Mouse (Mus musculus) G1E (cell line): ENCODE results near the gene Scmh1. TPM values are rescaled to one million over a fixed set of nuclear protein-coding genes. Genes with fewer than 3 reads are reported as not detected.

ENCODE experiments used
- ATAC-seq: 2 replicates; pipeline ENCODE4 v1.8.0; 2016; ENCODE audit warnings: mild to moderate bottlenecking; ENCODE audit not compliant: insufficient number of reproducible peaks, poor library complexity, low FRiP score, severe bottlenecking; ENCODE audit errors: extremely low read depth
- DNase-seq: peaks from one replicate; pipeline ENCODE4 v3.0.0; 2012; ENCODE audit warnings: low spot score
- H3K27me3 ChIP-seq: 2 replicates; pipeline ENCODE4 v1.6.1; 2012; ENCODE audit warnings: mild to moderate bottlenecking, low read length, inconsistent platforms; ENCODE audit not compliant: insufficient read depth
- H3K36me3 ChIP-seq: replicated peaks from 2 replicates; pipeline ENCODE3; 2012; ENCODE audit warnings: mild to moderate bottlenecking, inconsistent platforms
- H3K4me1 ChIP-seq: 2 replicates; pipeline ENCODE4 v1.6.1; 2012; ENCODE audit warnings: low read depth, low read length, inconsistent platforms, mixed read lengths; ENCODE audit not compliant: insufficient read depth
- H3K4me3 ChIP-seq: 2 replicates; pipeline ENCODE4 v1.5.1; 2012; ENCODE audit warnings: low read depth, mild to moderate bottlenecking, inconsistent platforms, low read length, moderate library complexity, mixed read lengths
- H3K9me3 ChIP-seq: replicated peaks from 2 replicates; pipeline ENCODE4 v1.6.1; 2012; ENCODE audit warnings: inconsistent platforms
- CTCF ChIP-seq: IDR thresholded peaks from 2 replicates; pipeline ENCODE4 v1.5.1; 2012; ENCODE audit warnings: low read depth, low read length, inconsistent platforms, mixed read lengths
- GATA1 ChIP-seq: IDR thresholded peaks from 2 replicates; pipeline ENCODE4 v1.6.1; 2012; ENCODE audit warnings: borderline replicate concordance, low read length, inconsistent platforms, mixed read lengths
- GATA2 ChIP-seq: IDR thresholded peaks from 2 replicates; pipeline ENCODE4 v1.6.1; 2012; ENCODE audit warnings: low read depth, low read length, inconsistent platforms, borderline replicate concordance
- POLR2AphosphoS5 ChIP-seq: IDR thresholded peaks from 2 replicates; pipeline ENCODE4 v1.6.1; 2012; ENCODE audit warnings: low read depth, low read length, inconsistent platforms; ENCODE audit not compliant: insufficient replicate concordance
- TAL1 ChIP-seq: conservative IDR thresholded peaks from 2 replicates; pipeline ENCODE4 v1.6.1; 2012; ENCODE audit warnings: low read depth, low read length, inconsistent platforms, mixed read lengths
- polyA plus RNA-seq: library from polyadenylated mRNA; stranded (reverse); fragments of >175 nt; gene quantifications from 2 replicates; pipeline ENCODE4 v1.2.3, GENCODE M21; 2012
- total RNA-seq, 2 experiments: library from RNA; stranded (forward) in 1 of 2; stranded (reverse) in 1 of 2; fragments of 200-1000 nt in 1 of 2; fragments of >200 nt in 1 of 2; fragmentation: Nextera tagmentation in 1 of 2; gene quantifications; 2 replicates each; pipeline ENCODE4 v1.2.3; 2014 to 2017

Gene Scmh1
- not detected in 2 replicates for total RNA-seq (2014; fragmentation: Nextera tagmentation)
- total RNA-seq (2017): 0.06 and 0.44 TPM in 2 replicates
- not detected in 2 replicates for polyA plus RNA-seq

DNA sequence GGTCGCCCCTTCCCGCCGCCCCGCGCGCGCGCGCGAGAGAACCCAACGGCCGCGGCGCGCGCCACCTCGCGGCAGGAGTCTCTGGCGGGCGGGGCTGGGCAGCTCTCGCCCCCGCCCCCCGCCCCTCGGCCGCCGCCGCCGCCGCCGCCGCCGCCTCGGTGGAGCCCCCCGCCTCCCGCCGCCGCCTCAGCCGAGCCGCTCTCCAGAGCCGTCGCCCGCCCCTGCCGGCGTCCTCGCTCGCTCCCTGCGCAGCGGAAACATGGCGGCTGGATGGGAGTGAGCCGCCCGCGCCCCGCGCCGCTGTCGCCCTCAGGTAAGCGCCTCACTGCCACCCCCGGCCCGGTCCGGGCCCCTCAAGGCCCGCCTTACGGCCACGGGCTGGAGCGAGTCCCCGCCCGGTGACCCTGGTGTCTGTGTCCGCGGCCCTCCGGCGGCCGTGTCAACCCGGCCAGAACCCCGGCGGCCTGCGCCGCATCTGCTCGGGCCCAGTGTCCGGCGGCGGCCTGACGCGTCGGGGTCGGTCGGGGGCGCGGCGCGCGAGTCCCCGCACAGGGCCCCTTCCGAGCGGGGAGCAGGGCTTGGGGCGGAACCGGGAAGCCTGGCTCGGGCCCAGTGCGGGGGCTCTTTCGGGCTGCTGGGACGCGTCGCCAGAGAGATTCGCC lies at the start of gene Scmh1:
Gene Scmh1 (plus strand): TSS at position 138 of the 662 bp plus-strand sequence.
- H3K4me1 ChIP-seq: no peaks in the 10 kb centered on the region
- no peaks in the 10 kb centered on the region for H3K27me3 ChIP-seq
- ATAC-seq (no peak), DNase-seq (no peak)
- no peak within 1 kb of the TSS for H3K4me3 ChIP-seq
- H3K36me3 ChIP-seq: no peaks in the 10 kb centered on the region
- TF ChIP-seq GATA2 (no peak), POLR2AphosphoS5 (no peak), TAL1 (no peak), CTCF (no peak), GATA1 (no peak)
- peaks cover 13% of the 10 kb centered on the region for H3K9me3 ChIP-seq

DNA sequence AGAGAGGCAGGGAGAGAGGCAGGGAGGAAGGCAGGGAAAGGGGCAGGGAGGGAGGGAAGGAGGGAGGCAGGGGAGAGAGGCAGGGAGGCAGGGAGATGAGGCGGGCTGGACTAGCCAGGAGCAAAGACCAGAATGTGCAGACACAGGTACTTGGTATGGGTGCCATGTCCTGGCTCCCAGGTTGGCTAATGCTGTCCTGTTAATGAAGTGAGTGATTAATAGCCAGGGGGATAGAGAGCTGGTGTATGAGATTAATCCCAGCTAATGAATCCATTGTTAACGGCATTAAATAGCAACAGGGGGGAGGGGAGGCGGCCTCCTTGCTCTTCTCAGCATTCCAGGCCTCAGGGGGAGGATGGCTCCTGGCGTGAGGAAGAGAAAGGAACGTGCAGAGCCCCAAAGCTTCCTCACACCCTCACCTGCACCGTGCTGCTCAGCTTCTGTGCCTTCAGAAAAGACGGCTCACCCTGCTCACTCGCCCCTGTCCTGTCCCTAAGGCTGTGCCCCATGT lies 45.0 kb upstream of the Scmh1 start:
- Histone ChIP-seq H3K9me3 (peaks cover 17% of the 10 kb centered on the region), H3K27me3 (no peaks in the 10 kb centered on the region), H3K36me3 (no peaks in the 10 kb centered on the region), H3K4me1 (no peaks in the 10 kb centered on the region), H3K4me3 (no peak overlapping the region)
- DNase-seq: no peak
- TF ChIP-seq GATA2: no peak
- no peak for TF ChIP-seq POLR2AphosphoS5
- no peak for TF ChIP-seq GATA1
- no peak for TF ChIP-seq TAL1
- no peak for TF ChIP-seq CTCF
- no peak for ATAC-seq

DNA sequence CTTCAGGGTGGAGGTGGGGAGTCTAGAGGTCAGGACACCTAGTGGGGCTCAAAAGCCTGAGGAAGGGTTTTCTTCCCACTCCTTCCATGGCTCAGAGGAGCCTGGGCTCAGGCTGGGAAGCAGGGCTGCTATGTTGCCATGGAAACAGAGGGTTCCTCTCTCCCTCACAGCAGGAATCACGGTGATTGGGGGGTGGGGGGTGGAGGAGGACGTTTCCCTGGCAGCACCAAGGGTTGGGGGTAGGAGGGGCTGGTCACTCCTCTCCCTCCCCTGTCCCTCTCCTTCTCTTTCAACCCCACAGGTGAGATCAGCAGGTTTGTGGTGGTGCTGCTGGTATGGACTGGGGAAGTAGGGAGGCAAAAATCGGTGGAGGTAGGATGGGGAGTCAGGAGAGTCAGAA lies 40.4 kb upstream of the Scmh1 start:
- TF ChIP-seq CTCF: no peak
- no peaks in the 10 kb centered on the region for H3K27me3 ChIP-seq
- ATAC-seq (no peak), DNase-seq (no peak)
- H3K36me3 ChIP-seq: no peaks in the 10 kb centered on the region
- no peaks in the 10 kb centered on the region for H3K4me1 ChIP-seq
- H3K9me3 ChIP-seq: peaks cover 4% of the 10 kb centered on the region
- H3K4me3 ChIP-seq: no peak overlapping the region

DNA sequence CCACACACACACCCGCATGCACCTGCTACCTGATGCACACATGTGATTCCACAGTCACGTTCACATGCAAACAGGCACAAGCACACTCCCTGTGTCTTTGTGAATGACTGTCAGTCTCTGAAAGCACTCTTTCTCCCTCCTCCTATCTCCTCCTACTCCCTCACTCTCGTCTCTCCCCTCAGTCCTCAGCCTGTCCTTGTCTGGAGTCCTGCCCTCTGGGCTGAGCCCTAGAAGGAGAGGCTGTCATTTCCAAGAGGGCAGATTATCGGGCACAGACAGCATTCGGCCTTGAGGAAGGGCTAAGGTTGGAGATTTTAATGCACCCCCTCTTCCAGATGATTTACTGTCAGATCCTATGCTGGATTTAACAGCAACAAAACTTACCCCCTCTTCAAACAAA lies 39.6 kb upstream of the Scmh1 start:
- H3K27me3 ChIP-seq: no peaks in the 10 kb centered on the region
- DNase-seq (no peak), ATAC-seq (no peak)
- no peak overlapping the region for H3K4me3 ChIP-seq
- no peak for TF ChIP-seq TAL1
- H3K9me3 ChIP-seq: peaks cover under 1% of the 10 kb centered on the region; the same call in 1 of the 2 replicates
- H3K36me3 ChIP-seq: no peaks in the 10 kb centered on the region
- H3K4me1 ChIP-seq: no peaks in the 10 kb centered on the region

DNA sequence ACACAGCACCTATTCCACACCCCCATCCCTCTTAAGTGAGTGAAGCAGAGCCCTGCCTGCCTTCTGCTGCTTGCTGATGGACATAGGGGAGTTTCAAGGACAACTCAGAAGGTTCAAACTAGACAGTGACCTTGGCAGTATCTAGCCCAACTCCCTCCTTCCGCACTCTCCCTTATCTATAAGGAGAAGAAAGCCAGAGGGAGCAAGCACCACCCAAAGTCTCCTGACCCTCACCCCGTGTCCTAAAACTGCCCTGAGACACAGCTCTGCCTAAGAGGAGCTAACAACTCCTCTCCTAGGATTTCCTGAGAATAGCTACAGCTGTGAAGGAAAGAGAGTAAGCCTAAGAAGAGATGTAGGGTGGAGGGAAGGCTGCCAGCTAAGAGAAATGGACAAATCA lies 37.0 kb upstream of the Scmh1 start:
- Histone ChIP-seq H3K27me3 (no peaks in the 10 kb centered on the region; the same call in 1 of the 2 replicates), H3K4me1 (no peaks in the 10 kb centered on the region), H3K9me3 (no peaks in the 10 kb centered on the region), H3K4me3 (no peak overlapping the region), H3K36me3 (no peaks in the 10 kb centered on the region)
- no peak for TF ChIP-seq TAL1
- TF ChIP-seq GATA2: no peak
- TF ChIP-seq POLR2AphosphoS5: no peak
- no peak for TF ChIP-seq GATA1
- TF ChIP-seq CTCF: no peak
- ATAC-seq (no peak), DNase-seq (no peak)

DNA sequence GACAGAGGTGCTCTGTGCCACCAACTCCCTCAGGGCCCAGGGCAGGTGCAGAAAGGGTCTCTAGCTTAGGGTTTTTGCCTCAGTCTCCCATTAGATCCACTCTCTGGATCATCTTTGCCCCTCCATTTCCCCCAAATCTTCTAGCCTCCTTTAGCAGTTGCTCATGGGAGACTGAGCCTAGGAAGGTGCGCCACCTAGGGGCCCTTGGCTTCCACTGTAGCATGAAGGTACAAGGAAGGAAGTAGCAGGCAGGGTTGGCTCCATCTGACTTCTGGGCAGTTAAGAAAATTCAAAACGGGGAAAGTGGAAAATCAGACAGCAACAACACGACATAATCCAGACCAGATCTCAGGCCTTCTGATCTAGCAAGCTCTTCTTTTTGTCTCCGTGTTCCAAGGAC lies 36.4 kb upstream of the Scmh1 start:
- TF ChIP-seq GATA2 (no peak), TAL1 (no peak), POLR2AphosphoS5 (no peak), CTCF (no peak), GATA1 (no peak)
- no peak for DNase-seq
- Histone ChIP-seq H3K4me3 (no peak overlapping the region), H3K27me3 (no peaks in the 10 kb centered on the region; the same call in 1 of the 2 replicates), H3K36me3 (no peaks in the 10 kb centered on the region), H3K4me1 (no peaks in the 10 kb centered on the region), H3K9me3 (no peaks in the 10 kb centered on the region)
- ATAC-seq: no peak

DNA sequence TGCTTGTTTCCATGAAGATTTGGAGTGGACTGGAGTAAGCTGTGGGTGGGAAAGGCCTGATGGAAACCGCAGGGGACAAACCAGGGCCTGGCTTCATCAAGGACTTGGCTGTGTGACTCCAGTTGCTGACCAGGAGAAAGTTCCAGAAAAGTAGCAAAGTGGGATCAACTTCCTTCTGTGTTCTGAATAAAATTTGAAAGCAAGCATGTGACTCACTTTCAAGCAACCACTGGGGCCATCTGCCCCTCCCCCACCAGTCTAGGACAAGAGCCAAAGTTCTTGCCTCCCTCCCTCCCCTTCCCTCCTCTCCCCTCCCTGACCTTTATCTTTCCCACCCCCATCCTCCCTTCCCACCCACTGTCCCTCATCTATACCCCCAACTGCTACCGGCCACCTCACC lies 35.9 kb upstream of the Scmh1 start:
- Histone ChIP-seq H3K4me3 (no peak overlapping the region), H3K27me3 (no peaks in the 10 kb centered on the region; the same call in 1 of the 2 replicates)

More for the DNA sequence above, 35.9 kb upstream of the Scmh1 start:
- ATAC-seq: no peak
- H3K9me3 ChIP-seq: no peaks in the 10 kb centered on the region
- TF ChIP-seq GATA2 (no peak), CTCF (no peak), POLR2AphosphoS5 (no peak), TAL1 (no peak), GATA1 (no peak)
- DNase-seq: no peak
- no peaks in the 10 kb centered on the region for H3K36me3 ChIP-seq
- no peaks in the 10 kb centered on the region for H3K4me1 ChIP-seq
